Mouse (Mus musculus): Measurements from ENCODE around the gene Ralgapa2. TPM values are rescaled to one million over a fixed set of nuclear protein-coding genes. Genes with fewer than 3 reads are reported as not detected.
A peak's percentile ranks its signal among the peaks of the same experiment; 100 is the strongest.

Gene Ralgapa2
- total RNA-seq, 2 experiments from 2014 or later = 10.6 to 11.9 TPM

GRCm38 (mm10) chr2:146231485-146231884, 280.7 kb downstream of the Ralgapa2 start:
- ATAC-seq (replicated peaks; ENCODE audit: poor library complexity, severe bottlenecking) = no peak

DNA sequence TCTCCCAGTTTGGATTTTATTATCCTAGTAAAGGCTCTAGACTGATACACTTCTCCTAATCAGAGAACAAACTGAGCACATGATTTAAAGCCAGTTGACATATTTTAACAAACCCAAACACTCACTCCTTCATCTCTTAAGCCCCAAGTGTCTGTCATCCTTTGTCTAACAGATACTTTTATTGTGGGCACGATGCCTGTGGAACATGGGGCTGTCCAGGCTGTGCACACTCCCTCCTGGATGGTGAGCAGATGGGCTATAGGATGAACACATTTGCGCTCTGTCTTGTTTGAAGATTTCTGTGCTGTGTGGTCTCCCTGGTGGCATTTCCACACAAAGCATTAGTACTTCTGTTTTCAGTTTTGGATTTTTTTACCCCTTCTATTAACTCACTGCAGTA, 283.7 kb downstream of the Ralgapa2 start:
- no peak for ATAC-seq (replicated peaks; ENCODE audit: poor library complexity, severe bottlenecking)

GRCm38 (mm10) chr2:146227646-146228045, 284.5 kb downstream of the Ralgapa2 start:
- no peak for ATAC-seq (replicated peaks; ENCODE audit: poor library complexity, severe bottlenecking)

- peak; percentile 66 for ATAC-seq (replicated peaks; ENCODE audit: poor library complexity, severe bottlenecking)
Observed at GRCm38 (mm10) chr2:146226484-146226883, 285.7 kb downstream of the Ralgapa2 start.

DNA sequence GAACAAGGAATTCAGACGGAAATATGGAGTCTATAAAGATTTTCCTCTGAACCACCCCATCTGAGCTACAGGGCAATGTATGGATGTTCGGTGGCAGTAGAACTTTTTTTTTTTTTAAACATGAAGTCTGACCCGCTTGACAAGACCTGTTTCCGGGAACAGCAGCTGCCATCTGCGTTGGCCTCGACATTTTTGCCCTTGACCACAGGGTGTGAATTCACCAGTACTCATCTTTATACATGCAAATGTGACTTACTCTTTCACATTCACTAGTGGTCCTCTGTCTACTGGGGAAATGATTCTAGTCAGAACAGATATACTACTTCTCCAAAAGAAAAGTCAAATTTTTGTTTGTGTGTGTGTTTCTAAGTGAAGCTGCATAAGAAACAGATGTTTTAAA, 286.3 kb downstream of the Ralgapa2 start:
- no peak for ATAC-seq (replicated peaks; ENCODE audit: poor library complexity, severe bottlenecking)

GRCm38 (mm10) chr2:146224141-146224540, 288.0 kb downstream of the Ralgapa2 start:
- no peak for ATAC-seq (replicated peaks; ENCODE audit: poor library complexity, severe bottlenecking)

GRCm38 (mm10) chr2:146223176-146223905, 288.8 kb downstream of the Ralgapa2 start:
- peak; percentile 34 for ATAC-seq (replicated peaks; ENCODE audit: poor library complexity, severe bottlenecking)

DNA sequence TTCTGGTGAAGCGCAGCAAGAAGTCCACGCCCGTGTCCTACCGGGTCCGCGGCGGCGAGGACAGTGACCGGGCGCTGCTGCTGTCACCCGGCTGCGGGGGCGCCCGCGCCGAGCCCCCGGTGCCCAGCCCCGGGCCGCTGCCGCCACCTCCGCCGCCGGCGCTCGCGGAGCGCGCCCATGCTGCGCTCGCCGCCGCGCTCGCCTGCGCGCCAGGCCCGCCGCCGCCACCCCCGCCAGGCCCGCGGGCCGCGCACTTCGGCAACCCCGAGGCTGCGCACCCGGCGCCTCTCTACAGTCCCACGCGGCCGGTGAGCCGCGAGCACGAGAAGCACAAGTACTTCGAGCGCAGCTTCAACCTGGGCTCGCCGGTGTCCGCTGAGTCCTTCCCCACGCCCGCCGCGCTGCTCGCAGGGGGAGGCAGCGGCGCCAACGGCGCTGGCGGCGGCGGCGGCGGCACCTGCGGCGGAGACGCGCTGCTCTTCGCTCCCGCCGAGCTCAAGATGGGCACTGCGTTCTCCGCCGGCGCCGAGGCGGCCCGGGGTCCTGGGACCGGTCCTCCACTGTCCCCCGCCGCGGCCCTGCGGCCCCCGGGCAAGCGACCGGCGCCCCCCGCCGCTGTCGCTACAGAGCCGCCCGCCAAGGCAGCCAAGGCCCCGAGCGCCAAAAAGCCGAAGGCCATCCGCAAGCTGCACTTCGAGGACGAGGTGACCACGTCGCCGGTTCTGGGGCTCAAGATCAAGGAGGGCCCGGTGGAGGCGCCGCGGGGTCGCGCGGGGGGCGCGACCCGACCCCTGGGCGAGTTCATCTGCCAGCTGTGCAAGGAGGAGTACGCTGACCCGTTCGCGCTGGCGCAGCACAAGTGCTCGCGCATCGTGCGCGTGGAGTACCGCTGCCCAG, 289.6 kb downstream of the Ralgapa2 start:
- ATAC-seq (replicated peaks; ENCODE audit: poor library complexity, severe bottlenecking) = peak; percentile 10; the same call in 1 of the 2 replicates

DNA sequence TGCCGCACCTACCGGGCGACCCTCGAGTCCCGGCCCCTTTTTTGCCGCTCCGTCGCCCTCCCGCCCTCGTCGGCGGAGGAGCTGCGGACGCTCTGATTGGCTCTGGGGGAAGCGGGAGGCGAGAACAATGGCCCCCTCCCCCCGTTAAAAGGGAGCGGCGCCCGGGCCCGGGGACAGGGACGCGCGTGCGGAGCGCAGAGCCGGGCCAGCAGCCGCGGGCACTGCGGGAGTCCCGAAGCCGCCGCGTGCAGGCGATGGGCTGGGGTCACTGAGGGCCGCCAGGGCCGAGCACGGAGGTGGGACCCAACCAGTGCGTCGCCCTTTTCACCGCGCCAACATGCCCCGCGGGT, 290.2 kb downstream of the Ralgapa2 start:
- ATAC-seq (replicated peaks; ENCODE audit: poor library complexity, severe bottlenecking) = no peak

- ATAC-seq (replicated peaks; ENCODE audit: poor library complexity, severe bottlenecking) = peak; percentile 31
Observed at GRCm38 (mm10) chr2:146221076-146221928, 290.8 kb downstream of the Ralgapa2 start, which contains the start of gene Insm1. Gene Insm1, plus strand, starts transcription at chr2:146221921.

DNA sequence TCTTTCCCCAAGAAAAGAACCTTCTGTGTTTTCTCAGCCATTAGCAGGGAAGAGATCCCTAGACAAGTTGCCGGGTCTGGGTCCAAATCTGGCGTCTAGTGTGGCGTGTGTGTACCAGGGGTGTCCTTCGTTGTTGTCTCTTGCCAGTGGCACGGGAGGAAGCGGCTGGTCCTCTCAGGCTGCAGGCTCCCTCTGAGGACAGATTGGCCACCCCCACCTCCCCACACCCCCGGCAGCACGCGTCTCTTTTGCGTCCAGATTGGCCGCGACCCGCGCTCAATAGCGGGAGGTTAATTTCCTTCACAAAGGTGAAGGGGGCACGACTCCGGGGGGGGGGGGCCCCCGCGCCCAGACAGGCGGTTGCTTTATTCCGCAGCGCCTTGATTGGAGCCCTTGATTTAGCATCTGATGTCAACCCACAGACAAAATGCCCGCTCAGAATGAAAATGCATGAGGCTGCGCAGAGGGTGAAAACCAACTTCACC, 291.5 kb downstream of the Ralgapa2 start:
- no peak for ATAC-seq (replicated peaks; ENCODE audit: poor library complexity, severe bottlenecking)

- ATAC-seq (replicated peaks; ENCODE audit: poor library complexity, severe bottlenecking) = no peak
Observed at GRCm38 (mm10) chr2:146219791-146220190, 292.4 kb downstream of the Ralgapa2 start.

DNA sequence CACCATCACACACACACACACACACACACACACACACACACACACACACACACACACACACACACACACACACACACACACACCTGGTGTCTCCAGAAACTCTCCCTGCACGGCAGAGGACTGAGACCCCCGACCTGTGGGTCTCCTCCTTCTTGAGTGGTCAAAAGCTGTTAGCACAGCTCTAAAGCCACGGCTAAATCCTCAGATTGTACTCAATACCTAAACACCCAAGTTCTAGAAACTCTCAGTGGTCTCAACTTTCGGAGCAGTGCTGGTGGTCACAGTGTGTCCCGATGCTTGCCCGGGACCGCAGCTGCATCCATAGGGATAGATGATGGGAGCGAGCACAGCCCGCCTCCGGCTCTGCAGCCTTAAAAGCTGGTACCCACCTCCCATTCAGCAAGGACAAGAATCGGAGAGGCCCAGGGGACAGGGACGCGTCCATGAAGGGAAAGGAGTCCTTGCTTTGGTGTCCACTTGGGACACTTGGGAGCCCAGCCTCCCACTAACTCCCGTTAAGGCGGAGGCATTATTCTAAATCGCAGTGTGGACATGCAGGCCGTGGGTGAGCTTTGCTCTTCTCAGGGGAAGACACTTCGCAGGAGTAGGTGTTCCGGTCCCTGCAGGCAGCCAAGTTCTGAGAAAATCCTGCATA, 293.1 kb downstream of the Ralgapa2 start:
- no peak for ATAC-seq (replicated peaks; ENCODE audit: poor library complexity, severe bottlenecking)

GRCm38 (mm10) chr2:146218161-146218691, 293.9 kb downstream of the Ralgapa2 start:
- ATAC-seq (replicated peaks; ENCODE audit: poor library complexity, severe bottlenecking) = no peak

- ATAC-seq (replicated peaks; ENCODE audit: poor library complexity, severe bottlenecking) = no peak
Observed at GRCm38 (mm10) chr2:146217227-146217980, 294.7 kb downstream of the Ralgapa2 start.

DNA sequence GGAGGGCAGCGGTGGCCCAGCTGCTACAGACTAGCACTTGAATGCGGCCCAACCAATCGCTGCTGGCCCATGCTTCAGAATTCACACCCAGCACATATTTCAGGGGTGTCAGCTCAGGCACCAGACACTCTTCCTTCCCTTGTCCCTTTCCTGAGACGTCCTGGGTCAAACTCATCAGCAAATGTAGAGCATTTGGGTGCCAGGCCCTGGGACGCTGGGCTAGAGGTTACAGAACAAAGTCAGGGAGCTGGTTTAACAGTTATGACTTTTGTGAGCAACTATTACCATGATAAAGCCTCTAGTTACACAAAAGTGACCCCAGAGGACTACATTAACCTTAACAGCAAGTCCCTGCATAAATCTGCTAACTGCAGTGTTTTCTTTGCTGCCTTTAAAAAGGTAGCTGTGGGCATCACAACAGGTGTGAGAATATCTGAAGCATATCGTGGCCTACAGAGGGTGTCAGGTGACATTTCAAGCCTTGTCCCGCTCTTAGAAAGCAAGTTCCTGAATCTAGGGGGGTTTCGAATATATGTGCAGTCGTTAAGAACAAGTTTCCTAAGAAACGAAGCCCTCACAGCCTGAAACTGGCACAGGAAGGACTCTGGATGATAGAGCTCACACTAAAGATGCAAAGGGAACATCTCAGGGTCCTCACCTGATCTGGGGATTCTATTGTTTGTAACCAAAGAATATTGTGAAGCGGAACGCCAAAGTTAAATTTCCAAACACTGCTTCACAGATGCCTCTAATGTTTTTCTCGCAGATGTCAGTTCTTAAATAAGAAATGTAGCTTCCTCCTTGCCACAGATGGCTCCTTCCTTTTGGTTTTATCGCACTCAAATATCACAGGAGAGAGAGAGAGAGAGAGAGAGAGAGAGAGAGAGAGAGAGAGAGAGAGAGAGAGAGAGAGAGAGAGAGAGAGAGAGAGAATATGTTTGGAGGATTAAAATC, 295.8 kb downstream of the Ralgapa2 start:
- no peak for ATAC-seq (replicated peaks; ENCODE audit: poor library complexity, severe bottlenecking)

- peak; percentile 79 for ATAC-seq (replicated peaks; ENCODE audit: poor library complexity, severe bottlenecking)
Observed at GRCm38 (mm10) chr2:146214715-146215114, 297.4 kb downstream of the Ralgapa2 start.

GRCm38 (mm10) chr2:146210968-146211367, 301.2 kb downstream of the Ralgapa2 start:
- peak; percentile 36 for ATAC-seq (replicated peaks; ENCODE audit: poor library complexity, severe bottlenecking)

Measured in granulocyte monocyte progenitor cell, adult 5-6 weeks (primary cell).